In the genomic region with DNA sequence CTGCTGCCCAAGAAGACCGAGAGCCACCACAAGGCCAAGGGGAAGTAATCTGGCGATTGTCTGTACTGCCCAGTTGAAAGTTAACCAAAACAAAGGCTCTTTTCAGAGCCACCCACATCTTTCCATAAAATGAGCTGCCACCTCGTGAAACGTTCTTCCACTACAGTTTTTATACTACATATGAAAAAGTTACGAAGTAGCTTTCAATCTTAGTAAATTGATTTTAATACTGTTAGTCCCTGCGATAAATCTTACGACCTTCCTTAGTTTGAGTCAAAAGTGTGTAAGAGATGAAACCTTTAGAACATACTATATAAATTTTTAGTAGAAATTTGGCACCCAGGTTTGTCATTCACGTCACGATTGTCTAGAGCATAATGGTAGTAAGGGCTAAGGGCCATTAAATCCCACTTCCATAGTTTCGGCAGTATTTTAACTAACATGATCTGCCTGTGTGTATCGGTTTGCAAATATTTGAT, we compare ENCODE assay signal across 1 mouse cellular context.
TF ChIP-seq lines count a peak whose summit lies in the region.

No protein-coding gene starts in this region.

TF ChIP-seq in MEL, 35 proteins besides CTCF, POLR2A, EP300 and RAD21 (continued from another document):
- TF ChIP-seq ETS1 (IDR thresholded peaks at IDR 0.05; ENCODE audit: low read depth, low read length) = no peak
- TF ChIP-seq TCF12 (IDR thresholded peaks at IDR 0.05; ENCODE audit: low read depth, low read length) = no peak
